Mouse (Mus musculus) CH12.LX (cell line): ENCODE data around the gene Fbln1. TPM values are rescaled to one million over a fixed set of nuclear protein-coding genes. Genes with fewer than 3 reads are reported as not detected.
A peak's percentile ranks its signal among the peaks of the same experiment; 100 is the strongest.

ENCODE experiments used
- DNase-seq: peaks from one replicate; pipeline ENCODE4 v3.0.0-alpha.2; 2013; ENCODE audit errors: extremely low read depth
- H3K27ac ChIP-seq: 2 replicates; pipeline ENCODE4 v1.5.1; 2012; ENCODE audit warnings: low read depth, mild to moderate bottlenecking, control low read depth, moderate library complexity; ENCODE audit not compliant: insufficient read depth
- H3K27me3 ChIP-seq: replicated peaks from 2 replicates; pipeline ENCODE3; 2012; ENCODE audit warnings: inconsistent platforms
- H3K36me3 ChIP-seq, 2 experiments: replicated peaks in 1 of 2; 2 replicates each; pipeline versions ENCODE3 to v1.6.1; 2012; ENCODE audit warnings: inconsistent platforms in 1 of 2, low read length in 1 of 2, mild to moderate bottlenecking in 1 of 2, mixed read lengths in 1 of 2, moderate library complexity in 1 of 2; ENCODE audit not compliant: control insufficient read depth in 1 of 2, insufficient read depth in 1 of 2
- H3K4me1 ChIP-seq, 2 experiments: 2 replicates each; pipeline ENCODE4 v1.6.1; 2012; ENCODE audit warnings: inconsistent platforms in 1 of 2, moderate library complexity in 1 of 2; ENCODE audit not compliant: insufficient read depth in 2 of 2, control insufficient read depth in 1 of 2
- H3K4me2 ChIP-seq: 2 replicates; pipeline ENCODE4 v1.6.1; 2012; ENCODE audit warnings: low read depth, mild to moderate bottlenecking, control low read depth; ENCODE audit not compliant: poor library complexity, insufficient read depth, severe bottlenecking
- H3K4me3 ChIP-seq, 3 experiments: fragments of 150-350 bp in 1 of 3; sonication (generic) in 1 of 3; replicated peaks in 1 of 3; 2 replicates each; pipeline versions ENCODE3 to v1.5.1; 2011 to 2012; ENCODE audit warnings: low read depth in 2 of 3, low read length in 2 of 3, mild to moderate bottlenecking in 2 of 3, moderate library complexity in 2 of 3, control low read depth in 1 of 3, improper control_type of control experiment in 1 of 3, inconsistent platforms in 1 of 3, mixed read lengths in 1 of 3; ENCODE audit not compliant: poor library complexity in 1 of 3
- H3K79me2 ChIP-seq: replicated peaks from 2 replicates; pipeline ENCODE4 v1.6.1; 2012; ENCODE audit warnings: mild to moderate bottlenecking, moderate library complexity; ENCODE audit not compliant: control insufficient read depth, poor library complexity, insufficient read depth, severe bottlenecking; ENCODE audit errors: extremely low read depth
- H3K9ac ChIP-seq: 2 replicates; pipeline ENCODE4 v1.6.1; 2012; ENCODE audit warnings: low read depth, mild to moderate bottlenecking, control low read depth, moderate library complexity; ENCODE audit not compliant: insufficient read depth
- H3K9me3 ChIP-seq: replicated peaks from 2 replicates; pipeline ENCODE3; 2012; ENCODE audit warnings: low read length, inconsistent platforms, mixed read lengths
- CHD1 ChIP-seq: IDR thresholded peaks from 2 replicates; pipeline ENCODE4 v1.6.1; 2012; ENCODE audit warnings: low read depth, low read length, improper control_type of control experiment, inconsistent platforms
- CHD2 ChIP-seq: IDR thresholded peaks from 2 replicates; pipeline ENCODE4 v1.6.1; 2011; ENCODE audit warnings: low read length, improper control_type of control experiment
- CTCF ChIP-seq, 2 experiments: IDR thresholded peaks in 1 of 2; conservative IDR thresholded peaks in 1 of 2; 2 replicates each; pipeline ENCODE4 v1.5.1; 2011 to 2012; ENCODE audit warnings: low read depth in 2 of 2, low read length in 2 of 2, improper control_type of control experiment in 1 of 2, inconsistent platforms in 1 of 2, mild to moderate bottlenecking in 1 of 2, moderate library complexity in 1 of 2
- E2F4 ChIP-seq: IDR thresholded peaks from 2 replicates; pipeline ENCODE4 v1.6.1; 2011; ENCODE audit warnings: low read depth, low read length, improper control_type of control experiment; ENCODE audit not compliant: insufficient replicate concordance
- ELF1 ChIP-seq: IDR thresholded peaks from 2 replicates; pipeline ENCODE4 v1.6.1; 2014; ENCODE audit warnings: low read depth, mild to moderate bottlenecking, inconsistent platforms, low read length, improper control_type of control experiment
- ETS1 ChIP-seq: conservative IDR thresholded peaks from 2 replicates; pipeline ENCODE4 v1.6.1; 2012; ENCODE audit warnings: low read depth, mild to moderate bottlenecking, inconsistent platforms, low read length, improper control_type of control experiment, moderate library complexity
- HCFC1 ChIP-seq: IDR thresholded peaks from 2 replicates; pipeline ENCODE4 v1.6.1; 2012; ENCODE audit warnings: low read depth, mild to moderate bottlenecking, inconsistent platforms, low read length, improper control_type of control experiment
- IRF4 ChIP-seq: IDR thresholded peaks from 2 replicates; pipeline ENCODE4 v1.6.1; 2014; ENCODE audit warnings: low read depth, mild to moderate bottlenecking, inconsistent platforms, low read length, improper control_type of control experiment
- JUN ChIP-seq: IDR thresholded peaks from 2 replicates; pipeline ENCODE4 v1.6.1; 2011; ENCODE audit warnings: low read depth, mild to moderate bottlenecking, low read length, improper control_type of control experiment, moderate library complexity; ENCODE audit not compliant: insufficient read depth
- JUND ChIP-seq: conservative IDR thresholded peaks from 2 replicates; pipeline ENCODE4 v1.6.1; 2011; ENCODE audit warnings: low read depth, low read length, improper control_type of control experiment
- KAT2A ChIP-seq: IDR thresholded peaks from 2 replicates; pipeline ENCODE4 v1.6.1; 2012; ENCODE audit warnings: low read length, improper control_type of control experiment, inconsistent platforms; ENCODE audit not compliant: insufficient replicate concordance
- MAX ChIP-seq: IDR thresholded peaks from 2 replicates; pipeline ENCODE4 v1.6.1; 2011; ENCODE audit warnings: low read length, improper control_type of control experiment
- MAZ ChIP-seq: IDR thresholded peaks from 2 replicates; pipeline ENCODE4 v1.6.1; 2012; ENCODE audit warnings: low read depth, mild to moderate bottlenecking, inconsistent platforms, low read length, improper control_type of control experiment, moderate library complexity
- MEF2A ChIP-seq: IDR thresholded peaks from 2 replicates; pipeline ENCODE4 v1.6.1; 2014; ENCODE audit warnings: low read depth, mild to moderate bottlenecking, inconsistent platforms, low read length, improper control_type of control experiment, borderline replicate concordance
- MXI1 ChIP-seq: IDR thresholded peaks from 2 replicates; pipeline ENCODE4 v1.6.1; 2011; ENCODE audit warnings: mild to moderate bottlenecking, low read depth, low read length, improper control_type of control experiment
- MYC ChIP-seq: IDR thresholded peaks from 2 replicates; pipeline ENCODE4 v1.6.1; 2011; ENCODE audit warnings: low read depth, mild to moderate bottlenecking, improper control_type of control experiment, low read length
- NELFE ChIP-seq: IDR thresholded peaks from 2 replicates; pipeline ENCODE4 v1.6.1; 2011; ENCODE audit warnings: low read depth, low read length, improper control_type of control experiment
- NRF1 ChIP-seq: IDR thresholded peaks from 2 replicates; pipeline ENCODE4 v1.6.1; 2014; ENCODE audit warnings: low read depth, mild to moderate bottlenecking, inconsistent platforms, low read length, improper control_type of control experiment, moderate library complexity
- PAX5 ChIP-seq: IDR thresholded peaks from 2 replicates; pipeline ENCODE4 v1.6.1; 2012; ENCODE audit warnings: low read length, inconsistent platforms, mixed read lengths
- POLR2A ChIP-seq: IDR thresholded peaks from 2 replicates; pipeline ENCODE4 v1.6.1; 2011; ENCODE audit warnings: low read depth, mild to moderate bottlenecking, improper control_type of control experiment, low read length
- RAD21 ChIP-seq: IDR thresholded peaks from 2 replicates; pipeline ENCODE4 v1.6.1; 2011; ENCODE audit warnings: low read depth, mild to moderate bottlenecking, low read length, improper control_type of control experiment, moderate library complexity
- RCOR1 ChIP-seq: conservative IDR thresholded peaks from 2 replicates; pipeline ENCODE4 v1.6.1; 2012; ENCODE audit warnings: low read depth, mild to moderate bottlenecking, inconsistent platforms, low read length, improper control_type of control experiment
- SIN3A ChIP-seq: IDR thresholded peaks from 2 replicates; pipeline ENCODE4 v1.6.1; 2012; ENCODE audit warnings: low read length, improper control_type of control experiment, inconsistent platforms
- SMC3 ChIP-seq: IDR thresholded peaks from 2 replicates; pipeline ENCODE4 v1.6.1; 2011; ENCODE audit warnings: low read depth, low read length, improper control_type of control experiment
- TBP ChIP-seq: conservative IDR thresholded peaks from 2 replicates; pipeline ENCODE4 v1.6.1; 2011; ENCODE audit warnings: low read depth, low read length, improper control_type of control experiment
- TCF12 ChIP-seq: IDR thresholded peaks from 2 replicates; pipeline ENCODE4 v1.6.1; 2014; ENCODE audit warnings: low read depth, mild to moderate bottlenecking, inconsistent platforms, low read length, improper control_type of control experiment
- UBTF ChIP-seq: IDR thresholded peaks from 2 replicates; pipeline ENCODE4 v1.6.1; 2012; ENCODE audit warnings: low read depth, mild to moderate bottlenecking, inconsistent platforms, low read length, improper control_type of control experiment, moderate library complexity
- USF1 ChIP-seq: IDR thresholded peaks from 2 replicates; pipeline ENCODE4 v1.6.1; 2014; ENCODE audit warnings: low read depth, mild to moderate bottlenecking, inconsistent platforms, low read length, improper control_type of control experiment
- USF2 ChIP-seq: conservative IDR thresholded peaks from 2 replicates; pipeline ENCODE4 v1.6.1; 2011; ENCODE audit warnings: low read depth, low read length, improper control_type of control experiment
- ZC3H11A ChIP-seq: IDR thresholded peaks from 2 replicates; pipeline ENCODE4 v1.6.1; 2012; ENCODE audit warnings: low read depth, mild to moderate bottlenecking, inconsistent platforms, low read length, improper control_type of control experiment
- ZKSCAN1 ChIP-seq: IDR thresholded peaks from 2 replicates; pipeline ENCODE4 v1.6.1; 2012; ENCODE audit warnings: low read depth, inconsistent platforms, low read length, improper control_type of control experiment, borderline replicate concordance
- ZMIZ1 ChIP-seq: IDR thresholded peaks from 2 replicates; pipeline ENCODE4 v1.6.1; 2012; ENCODE audit warnings: low read depth, mild to moderate bottlenecking, inconsistent platforms, low read length, improper control_type of control experiment
- ZNF384 ChIP-seq: IDR thresholded peaks from 2 replicates; pipeline ENCODE4 v1.6.1; 2012; ENCODE audit warnings: low read depth, low read length, improper control_type of control experiment, inconsistent platforms
- dilution Hi-C: fragments of 300-500 bp; cut with MboI; formaldehyde crosslinking; loops from 2 replicates; pipeline ENCODE4 v1.14.3; 2020; ENCODE audit warnings: low sequenced_read_pairs; ENCODE audit not compliant: extremely low pct_unique_long_range_greater_than_20kb, extremely low pct_ligation_motif_present
- in situ Hi-C: fragments of 300-500 bp; cut with MboI; formaldehyde crosslinking; loops from 3 replicates; pipeline ENCODE4 v1.14.3; 2019; ENCODE audit warnings: low sequenced_read_pairs, low pct_ligation_motif_present, low pct_unique_long_range_greater_than_20kb, mixed read lengths
- polyA plus RNA-seq: library from polyadenylated mRNA; unstranded; fragments of >175 nt; gene quantifications from 2 replicates; pipeline ENCODE4 v1.2.1, GENCODE M21; 2012; ENCODE audit warnings: low read depth; ENCODE audit not compliant: insufficient read length
- total RNA-seq, 2 experiments: library from RNA; depleted of rRNA; stranded (reverse); fragments of 300-350 nt in 1 of 2; fragments of >200 nt in 1 of 2; gene quantifications; 2 replicates each; pipeline ENCODE4 v1.2.3; 2012 to 2014

The Fbln1 gene
- total and polyA plus RNA-seq, 3 experiments = 1.4 TPM; not detected in 2

DNA sequence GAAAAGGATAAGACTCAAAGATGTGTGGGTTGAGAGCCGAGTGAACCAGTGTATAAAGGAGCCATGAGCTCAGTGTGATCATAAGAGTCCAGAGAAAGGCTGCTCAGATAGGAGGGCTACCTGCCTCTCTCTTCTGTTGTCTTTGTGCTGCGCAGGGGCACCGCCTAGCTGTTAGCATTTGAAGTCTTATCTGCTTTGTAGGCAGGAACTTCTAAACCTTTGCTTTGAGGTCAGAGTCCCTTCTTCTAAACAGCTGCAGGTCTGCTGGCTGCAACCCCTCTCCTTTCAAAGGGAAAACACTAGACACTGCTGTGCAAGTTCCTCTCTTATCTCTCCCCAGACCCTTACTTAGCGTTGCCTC lies 27.5 kb downstream of the Fbln1 start:
- in situ Hi-C loops = no loop called here
- dilution Hi-C loops = no loop called here
- no peaks in the 10 kb centered on the region for H3K79me2 ChIP-seq
- no peak overlapping the region for H3K9ac ChIP-seq
- H3K27ac ChIP-seq = peak overlapping the region; percentile 24
- H3K4me2 ChIP-seq = peak overlapping the region; percentile 74
- no peak overlapping the region for H3K4me3 ChIP-seq
- DNase-seq = no peak
- H3K4me1 ChIP-seq = peaks cover 14 to 16% of the 10 kb centered on the region in 2 experiments; a peak in 3 of 4 replicates
- H3K27me3 ChIP-seq = peaks cover 59% of the 10 kb centered on the region
- no peaks in the 10 kb centered on the region for H3K36me3 ChIP-seq
- TF ChIP-seq TCF12 (no peak), CTCF (conservative IDR thresholded peaks at IDR 0.05 in 1 of 2, IDR thresholded peaks at IDR 0.05 in 1 of 2; ENCODE audit: low read depth in 2 of 2, low read length in 2 of 2) (peak in 1 of 2 experiments; percentile 18; a peak in 1 of 4 replicates), NRF1 (0 out of 2 replicates have a peak, but pooled peaks have one; percentile 22), POLR2A (0 out of 2 replicates have a peak, but pooled peaks have one; percentile 22), CHD1 (no peak), CHD2 (no peak)
- TF ChIP-seq, all 38 proteins: peak for 3
- no peaks in the 10 kb centered on the region for H3K9me3 ChIP-seq

DNA sequence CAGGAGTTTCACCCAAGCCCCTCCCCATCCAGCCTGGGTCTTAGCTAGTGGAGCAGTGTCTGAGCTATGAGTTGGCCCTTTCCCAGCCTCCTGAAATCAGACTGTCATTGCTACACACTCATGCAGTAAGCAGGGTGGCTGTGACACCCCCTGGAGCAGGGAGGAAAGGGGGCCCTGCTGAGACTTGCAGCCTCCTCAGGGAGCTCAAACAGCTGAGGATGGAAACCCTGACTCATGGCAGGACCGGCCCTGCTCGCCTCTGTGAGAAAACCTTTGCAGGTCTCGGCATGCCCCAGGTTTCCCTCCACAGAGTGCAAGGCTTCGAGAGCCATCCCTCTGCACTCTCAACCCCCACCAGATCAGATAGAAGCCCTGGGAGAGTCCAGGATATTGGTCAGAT lies 27.9 kb downstream of the Fbln1 start:
- no peak overlapping the region for H3K9ac ChIP-seq
- H3K4me3 ChIP-seq = no peak overlapping the region
- H3K9me3 ChIP-seq = no peaks in the 10 kb centered on the region
- H3K79me2 ChIP-seq = no peaks in the 10 kb centered on the region
- H3K4me1 ChIP-seq = peaks cover 14 to 16% of the 10 kb centered on the region in 2 experiments; a peak in 3 of 4 replicates
- H3K36me3 ChIP-seq = no peaks in the 10 kb centered on the region
- peak overlapping the region; percentile 74 for H3K4me2 ChIP-seq
- in situ Hi-C loops = no loop called here
- peak overlapping the region; percentile 24 for H3K27ac ChIP-seq
- peak; percentile 57 for DNase-seq
- H3K27me3 ChIP-seq = peaks cover 61% of the 10 kb centered on the region
- dilution Hi-C loops = no loop called here
- TF ChIP-seq ETS1 (peak; percentile 87), SMC3 (no peak), USF2 (no peak), NELFE (no peak), ZKSCAN1 (no peak), HCFC1 (no peak), MEF2A (peak; percentile 69; the same call in 1 of the 2 replicates), KAT2A (no peak), NRF1 (no peak), MXI1 (no peak), ZNF384 (no peak), ELF1 (no peak), PAX5 (no peak), UBTF (no peak), MAX (no peak), IRF4 (peak; percentile 83), TCF12 (peak; percentile 87), JUN (peak; percentile 89), ZMIZ1 (no peak), CHD2 (peak; percentile 69), RAD21 (no peak), TBP (no peak), CHD1 (peak; percentile 98), USF1 (no peak), RCOR1 (no peak), E2F4 (no peak), SIN3A (no peak), MAZ (peak; percentile 39; the same call in 1 of the 2 replicates), POLR2A (no peak), MYC (no peak), ZC3H11A (no peak), JUND (peak; percentile 91)
